Mouse (Mus musculus) NIH3T3 (cell line): Measurements from ENCODE around the gene Nr5a2.

Experiments used
- DNase-seq: peaks from one replicate; pipeline ENCODE4 v3.0.0-alpha.2; 2012; ENCODE audit warnings: low read depth

Nr5a2 gene

GRCm38 (mm10) chr1:136948511-136949275 is 11.6 kb downstream of the Nr5a2 start:
- no peak for DNase-seq

- DNase-seq, result no peak
These were observed 12.2 kb downstream of the Nr5a2 start for GRCm38 (mm10) chr1:136948127-136948422.

GRCm38 (mm10) chr1:136947394-136948126 is 12.7 kb downstream of the Nr5a2 start:
- no peak for DNase-seq

GRCm38 (mm10) chr1:136946806-136947393 is 13.3 kb downstream of the Nr5a2 start:
- no peak for DNase-seq

GRCm38 (mm10) chr1:136946404-136946803 is 13.8 kb downstream of the Nr5a2 start:
- no peak for DNase-seq

GRCm38 (mm10) chr1:136945876-136946275 is 14.4 kb downstream of the Nr5a2 start:
- DNase-seq, result no peak

GRCm38 (mm10) chr1:136945426-136945825 is 14.8 kb downstream of the Nr5a2 start:
- DNase-seq, result no peak

GRCm38 (mm10) chr1:136940603-136941002 is 19.6 kb downstream of the Nr5a2 start:
- DNase-seq, result no peak

GRCm38 (mm10) chr1:136939220-136939619 is 21.0 kb downstream of the Nr5a2 start:
- DNase-seq, result no peak

- no peak for DNase-seq
These were observed 24.3 kb downstream of the Nr5a2 start for GRCm38 (mm10) chr1:136935960-136936324.

- no peak for DNase-seq
These were observed 24.8 kb downstream of the Nr5a2 start for GRCm38 (mm10) chr1:136935316-136935959.

GRCm38 (mm10) chr1:136934051-136934450 is 26.2 kb downstream of the Nr5a2 start:
- no peak for DNase-seq

GRCm38 (mm10) chr1:136931026-136931425 is 29.2 kb downstream of the Nr5a2 start:
- no peak for DNase-seq

- no peak for DNase-seq
These were observed 30.5 kb downstream of the Nr5a2 start for GRCm38 (mm10) chr1:136929743-136930142.

- DNase-seq, result no peak
These were observed 32.8 kb downstream of the Nr5a2 start for GRCm38 (mm10) chr1:136927428-136927827.

- peak; percentile 11 for DNase-seq
These were observed 34.2 kb downstream of the Nr5a2 start for GRCm38 (mm10) chr1:136926026-136926425.

GRCm38 (mm10) chr1:136920089-136920488 is 40.2 kb downstream of the Nr5a2 start:
- DNase-seq, result no peak

- DNase-seq, result no peak
These were observed 41.5 kb downstream of the Nr5a2 start for GRCm38 (mm10) chr1:136918791-136919190.

GRCm38 (mm10) chr1:136915438-136915837 is 44.8 kb downstream of the Nr5a2 start:
- peak; percentile 14 for DNase-seq

- no peak for DNase-seq
These were observed 48.3 kb downstream of the Nr5a2 start for GRCm38 (mm10) chr1:136911996-136912395.

- no peak for DNase-seq
These were observed 48.7 kb downstream of the Nr5a2 start for GRCm38 (mm10) chr1:136911594-136911860.

GRCm38 (mm10) chr1:136910741-136911593 is 49.3 kb downstream of the Nr5a2 start:
- no peak for DNase-seq
